Mouse (Mus musculus): ENCODE results near the gene Fitm1. TPM values are rescaled to one million over a fixed set of nuclear protein-coding genes. Genes with fewer than 3 reads are reported as not detected.

Gene Fitm1
- polyA plus RNA-seq, 1 experiment: not detected

DNA sequence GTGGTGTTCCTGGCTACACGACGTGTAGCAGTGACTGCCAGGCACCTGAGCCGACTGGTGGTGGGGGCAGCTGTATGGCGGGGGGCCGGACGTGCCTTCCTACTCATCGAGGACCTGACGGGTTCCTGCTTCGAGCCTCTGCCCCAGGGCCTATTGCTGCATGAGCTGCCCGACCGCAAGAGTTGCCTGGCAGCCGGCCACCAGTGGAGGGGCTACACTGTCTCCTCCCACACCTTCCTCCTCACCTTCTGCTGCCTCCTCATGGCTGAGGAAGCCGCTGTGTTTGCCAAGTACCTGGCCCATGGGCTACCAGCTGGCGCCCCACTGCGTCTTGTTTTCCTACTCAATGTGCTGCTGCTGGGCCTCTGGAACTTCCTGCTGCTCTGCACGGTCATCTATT is 959 bp downstream of the Fitm1 start:
- TF ChIP-seq CTCF (IDR thresholded peaks at IDR 0.05; ENCODE audit: control insufficient read depth, insufficient read depth, low read length): no peak
- no peak for TF ChIP-seq POLR2A (IDR thresholded peaks at IDR 0.05; ENCODE audit: borderline replicate concordance, control insufficient read depth, low read depth, low read length)
- Histone ChIP-seq H3K4me3 (replicated peaks; ENCODE audit: control insufficient read depth, low read depth, low read length) (no peak overlapping the region), H3K27ac (ENCODE audit: control insufficient read depth, insufficient read depth, low read depth, low read length, poor library complexity) (peak overlapping the region; percentile 77), H3K4me1 (ENCODE audit: control insufficient read depth, insufficient read depth, low read length) (no peaks in the 10 kb centered on the region; the same call in 1 of the 2 replicates)
- 39% methylated on average over 16 of the region's 16 CpGs for WGBS

- Histone ChIP-seq H3K4me1 (ENCODE audit: control insufficient read depth, insufficient read depth, low read length) (no peaks in the 10 kb centered on the region; the same call in 1 of the 2 replicates), H3K27ac (ENCODE audit: control insufficient read depth, insufficient read depth, low read depth, low read length, poor library complexity) (peak within 1 kb of the TSS; percentile 81), H3K4me3 (replicated peaks; ENCODE audit: control insufficient read depth, low read depth, low read length) (peak within 1 kb of the TSS; percentile 92)
- TF ChIP-seq CTCF (IDR thresholded peaks at IDR 0.05; ENCODE audit: control insufficient read depth, insufficient read depth, low read length): no peak
- peak; percentile 68; the same call in 1 of the 2 replicates for TF ChIP-seq POLR2A (IDR thresholded peaks at IDR 0.05; ENCODE audit: borderline replicate concordance, control insufficient read depth, low read depth, low read length)
- WGBS: under 1% methylated on average over 32 of the region's 32 CpGs
These were observed 2.7 kb downstream of the Fitm1 start, which contains the start of gene Psme1 for GRCm38 (mm10) chr14:55577871-55578667. Gene Psme1 (plus strand): TSS chr14:55578123.

DNA sequence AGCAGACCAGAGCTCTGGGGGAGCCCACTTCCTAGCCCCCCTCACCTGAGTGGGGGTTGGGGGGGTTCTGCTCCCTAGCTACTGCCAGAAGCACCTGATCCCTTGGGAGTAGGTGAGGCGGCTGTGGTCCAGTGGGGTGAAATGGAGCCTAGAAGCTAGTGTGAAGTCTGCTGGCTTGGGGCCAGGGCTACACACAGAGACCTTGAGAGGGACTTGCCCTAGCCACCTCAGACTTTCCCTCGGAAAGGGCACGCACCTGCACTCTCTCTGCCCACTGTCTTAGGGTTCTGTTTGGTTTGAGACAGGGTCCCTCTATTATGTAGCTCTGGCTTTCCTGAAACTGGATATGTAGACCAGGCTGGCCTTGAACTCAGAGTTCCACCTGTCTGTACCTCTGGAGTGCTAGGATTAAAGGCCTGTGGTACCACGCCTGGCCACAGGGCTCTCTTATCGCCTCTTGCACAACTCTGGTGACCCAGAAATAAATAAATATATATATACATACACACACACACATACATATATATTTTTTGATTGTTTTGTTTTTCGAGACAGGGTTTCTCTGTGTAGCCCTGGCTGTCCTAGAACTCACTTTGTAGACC is 3.4 kb downstream of the Fitm1 start:
- Histone ChIP-seq H3K4me1 (ENCODE audit: control insufficient read depth, insufficient read depth, low read length) (no peaks in the 10 kb centered on the region; the same call in 1 of the 2 replicates), H3K4me3 (replicated peaks; ENCODE audit: control insufficient read depth, low read depth, low read length) (peak overlapping the region; percentile 92), H3K27ac (ENCODE audit: control insufficient read depth, insufficient read depth, low read depth, low read length, poor library complexity) (peak overlapping the region; percentile 81)
- TF ChIP-seq CTCF (IDR thresholded peaks at IDR 0.05; ENCODE audit: control insufficient read depth, insufficient read depth, low read length) (no peak), POLR2A (IDR thresholded peaks at IDR 0.05; ENCODE audit: borderline replicate concordance, control insufficient read depth, low read depth, low read length) (no peak)
- WGBS: 10% methylated on average over 6 of the region's 6 CpGs

DNA sequence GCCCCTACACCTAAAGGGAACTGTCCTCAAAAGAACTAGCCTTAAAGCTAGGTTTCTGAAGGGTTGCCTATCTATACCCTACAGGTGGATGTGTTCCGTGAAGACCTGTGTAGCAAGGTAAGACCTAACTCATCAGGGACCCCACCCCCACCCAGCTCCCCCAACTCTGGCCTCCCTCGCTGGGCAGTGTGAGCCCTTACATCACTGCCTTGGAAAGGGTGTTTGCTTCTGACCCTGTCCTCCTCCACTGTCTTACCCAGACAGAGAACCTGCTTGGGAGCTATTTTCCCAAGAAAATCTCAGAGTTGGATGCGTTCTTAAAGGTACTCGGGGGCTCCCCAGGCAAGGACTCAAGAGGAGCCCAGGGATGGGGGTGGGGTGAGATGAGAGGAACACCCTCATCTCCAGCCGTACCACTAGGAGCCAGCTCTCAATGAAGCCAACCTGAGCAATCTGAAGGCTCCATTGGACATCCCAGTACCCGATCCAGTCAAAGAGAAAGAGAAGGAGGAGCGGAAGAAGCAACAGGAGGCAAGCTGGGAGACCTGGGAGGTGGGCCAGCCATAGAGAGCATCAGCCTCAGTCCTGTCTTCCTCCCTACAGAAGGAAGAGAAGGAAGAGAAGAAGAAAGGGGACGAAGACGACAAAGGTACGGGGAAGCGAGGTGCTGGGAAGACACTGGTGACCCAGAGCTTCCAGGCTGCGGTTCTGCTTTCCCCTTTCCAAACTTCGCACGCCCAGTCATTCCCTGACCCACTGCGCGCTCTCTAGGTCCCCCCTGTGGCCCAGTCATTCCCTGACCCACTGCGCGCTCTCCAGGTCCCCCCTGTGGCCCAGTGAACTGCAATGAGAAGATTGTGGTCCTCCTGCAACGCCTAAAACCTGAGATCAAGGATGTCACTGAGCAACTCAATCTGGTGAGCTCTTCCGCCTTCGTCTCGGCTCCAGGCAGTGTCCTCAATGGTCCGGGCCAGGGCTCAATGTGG is 4.4 kb downstream of the Fitm1 start:
- WGBS: 90% methylated on average over 23 of the region's 23 CpGs
- H3K4me3 ChIP-seq (replicated peaks; ENCODE audit: control insufficient read depth, low read depth, low read length): no peak overlapping the region
- no peak overlapping the region for H3K27ac ChIP-seq (ENCODE audit: control insufficient read depth, insufficient read depth, low read depth, low read length, poor library complexity)
- H3K4me1 ChIP-seq (ENCODE audit: control insufficient read depth, insufficient read depth, low read length): no peaks in the 10 kb centered on the region; the same call in 1 of the 2 replicates
- TF ChIP-seq CTCF (IDR thresholded peaks at IDR 0.05; ENCODE audit: control insufficient read depth, insufficient read depth, low read length): no peak

DNA sequence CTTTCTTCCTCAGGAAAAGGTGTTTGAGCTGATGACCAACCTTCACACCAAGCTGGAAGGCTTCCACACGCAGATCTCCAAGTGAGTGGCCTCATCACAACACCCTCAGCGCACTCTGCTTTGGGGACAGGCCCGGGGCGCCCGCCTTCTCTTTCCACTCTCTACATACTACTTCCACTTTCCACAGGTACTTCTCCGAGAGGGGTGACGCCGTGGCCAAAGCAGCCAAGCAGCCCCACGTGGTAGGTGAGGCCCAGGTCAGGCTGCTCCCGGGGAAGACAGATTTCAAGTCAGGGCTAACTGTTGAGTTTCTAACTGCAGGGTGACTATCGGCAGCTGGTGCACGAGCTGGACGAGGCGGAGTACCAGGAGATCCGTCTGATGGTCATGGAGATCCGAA is 5.3 kb downstream of the Fitm1 start:
- WGBS: 89% methylated on average over 16 of the region's 16 CpGs

DNA sequence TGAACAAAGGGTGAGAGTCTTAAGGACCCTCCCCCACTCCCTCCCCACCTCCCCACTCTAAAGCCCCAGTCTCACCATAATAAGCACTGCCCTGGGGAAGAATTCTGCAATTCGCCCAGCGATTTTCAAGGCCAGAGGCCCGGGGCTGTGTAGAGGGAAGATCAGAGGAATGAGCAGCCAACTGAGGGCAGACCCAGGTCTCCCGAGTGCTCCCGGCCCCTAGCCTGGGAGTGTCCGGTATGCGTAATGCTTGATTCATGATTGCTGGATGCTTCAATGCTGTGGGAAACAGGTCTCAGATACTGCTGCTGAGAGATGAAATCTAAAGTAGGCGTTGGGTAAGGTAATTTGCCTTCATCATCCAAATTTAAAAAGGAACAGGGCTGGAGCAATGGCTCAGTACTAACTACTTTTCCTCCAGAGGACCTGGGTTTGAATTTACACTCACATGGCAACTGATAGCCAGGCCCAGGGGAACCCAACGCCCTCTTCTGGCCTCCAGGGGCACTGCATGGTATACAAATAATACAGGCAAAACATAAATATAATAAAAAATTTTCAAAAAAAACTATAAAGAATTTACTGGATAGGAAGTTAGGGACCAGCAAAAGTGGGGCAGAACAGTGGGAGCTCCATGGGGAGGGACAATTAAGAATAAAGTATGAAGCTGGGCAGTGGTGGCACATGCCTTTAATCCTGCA is 6.7 kb downstream of the Fitm1 start:
- H3K4me3 ChIP-seq (replicated peaks; ENCODE audit: control insufficient read depth, low read depth, low read length): no peak overlapping the region
- no peaks in the 10 kb centered on the region; the same call in 1 of the 2 replicates for H3K4me1 ChIP-seq (ENCODE audit: control insufficient read depth, insufficient read depth, low read length)
- 79% methylated on average over 9 of the region's 9 CpGs for WGBS
- no peak overlapping the region for H3K27ac ChIP-seq (ENCODE audit: control insufficient read depth, insufficient read depth, low read depth, low read length, poor library complexity)
- TF ChIP-seq POLR2A (IDR thresholded peaks at IDR 0.05; ENCODE audit: borderline replicate concordance, control insufficient read depth, low read depth, low read length): no peak
- peak; percentile 43; the same call in 1 of the 2 replicates for TF ChIP-seq CTCF (IDR thresholded peaks at IDR 0.05; ENCODE audit: control insufficient read depth, insufficient read depth, low read length)

More for the DNA sequence above, 5.3 kb downstream of the Fitm1 start:
- TF ChIP-seq CTCF (IDR thresholded peaks at IDR 0.05; ENCODE audit: control insufficient read depth, insufficient read depth, low read length) (no peak), POLR2A (IDR thresholded peaks at IDR 0.05; ENCODE audit: borderline replicate concordance, control insufficient read depth, low read depth, low read length) (no peak)
- no peaks in the 10 kb centered on the region; the same call in 1 of the 2 replicates for H3K4me1 ChIP-seq (ENCODE audit: control insufficient read depth, insufficient read depth, low read length)
- no peak overlapping the region for H3K27ac ChIP-seq (ENCODE audit: control insufficient read depth, insufficient read depth, low read depth, low read length, poor library complexity)
- no peak overlapping the region for H3K4me3 ChIP-seq (replicated peaks; ENCODE audit: control insufficient read depth, low read depth, low read length)

GRCm38 (mm10) chr14:55584303-55584701 is 8.9 kb downstream of the Fitm1 start:
- no peaks in the 10 kb centered on the region; the same call in 1 of the 2 replicates for H3K4me1 ChIP-seq (ENCODE audit: control insufficient read depth, insufficient read depth, low read length)
- H3K4me3 ChIP-seq (replicated peaks; ENCODE audit: control insufficient read depth, low read depth, low read length): peak overlapping the region; percentile 79
- peak overlapping the region; percentile 70; the same call in 1 of the 2 replicates for H3K27ac ChIP-seq (ENCODE audit: control insufficient read depth, insufficient read depth, low read depth, low read length, poor library complexity)
- 29% methylated on average over 5 of the region's 5 CpGs for WGBS
- TF ChIP-seq CTCF (IDR thresholded peaks at IDR 0.05; ENCODE audit: control insufficient read depth, insufficient read depth, low read length) (no peak), POLR2A (IDR thresholded peaks at IDR 0.05; ENCODE audit: borderline replicate concordance, control insufficient read depth, low read depth, low read length) (no peak)

Measured in bone marrow, adult 2 months (tissue).